Mouse (Mus musculus): ENCODE measurements at regions not wholly inside any gene's neighbourhood (a gene's known extent, or its start where the extent isn't known, plus 50 kb on each side); places are given as distances from the start of the nearest gene placed in this dataset.

DNA sequence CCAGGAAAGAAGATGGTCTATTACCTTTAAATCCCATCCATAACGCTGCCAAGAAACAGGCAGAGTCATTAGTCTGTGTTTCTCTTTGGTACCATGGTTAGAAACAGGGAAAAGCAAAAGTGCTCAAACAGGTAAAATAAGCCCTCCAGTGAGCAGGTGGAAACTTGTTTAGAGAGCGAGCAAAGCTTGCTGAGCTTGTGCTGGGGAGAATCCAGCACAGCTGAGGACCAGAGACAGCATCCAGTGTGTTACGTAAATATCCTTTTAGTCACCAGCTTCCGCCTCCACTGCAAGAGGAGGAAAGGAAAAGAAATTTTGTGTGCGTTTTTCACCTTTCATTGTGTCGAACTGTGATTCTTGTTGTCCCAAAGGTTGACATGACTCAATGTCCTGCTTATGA, 586.0 kb upstream of the A1bg start:
- TF ChIP-seq TCF3 (IDR thresholded peaks at IDR 0.05; ENCODE audit: insufficient read length, low read depth) (no peak), USF1 (IDR thresholded peaks at IDR 0.05; ENCODE audit: low read depth) (no peak), POLR2A (IDR thresholded peaks at IDR 0.05; ENCODE audit: insufficient read length, low read depth) (no peak), SRF (IDR thresholded peaks at IDR 0.05; ENCODE audit: control insufficient read depth, insufficient read length, low read depth) (no peak), POLR2AphosphoS2 (IDR thresholded peaks at IDR 0.05; ENCODE audit: insufficient read length, low read depth) (no peak), MYOG (IDR thresholded peaks at IDR 0.05; ENCODE audit: control insufficient read depth in 1 of 3, insufficient read depth in 1 of 3, insufficient read length in 2 of 3, low read depth in 2 of 3) (no peak), TCF12 (IDR thresholded peaks at IDR 0.05; ENCODE audit: insufficient read depth, poor library complexity, severe bottlenecking) (no peak), CEBPB (IDR thresholded peaks at IDR 0.05; ENCODE audit: insufficient read depth, poor library complexity, severe bottlenecking) (no peak), E2F4 (IDR thresholded peaks at IDR 0.05; ENCODE audit: insufficient read depth) (no peak)

All from myocyte (in vitro differentiated cells).